Mouse (Mus musculus) G1E (cell line): ENCODE data around the gene Nlrc5. TPM values are rescaled to one million over a fixed set of nuclear protein-coding genes. Genes with fewer than 3 reads are reported as not detected.

Experiments
- ATAC-seq: 2 replicates; pipeline ENCODE4 v1.8.0; 2016; ENCODE audit warnings: mild to moderate bottlenecking; ENCODE audit not compliant: insufficient number of reproducible peaks, poor library complexity, low FRiP score, severe bottlenecking; ENCODE audit errors: extremely low read depth
- DNase-seq: peaks from one replicate; pipeline ENCODE4 v3.0.0; 2012; ENCODE audit warnings: low spot score
- H3K27me3 ChIP-seq: 2 replicates; pipeline ENCODE4 v1.6.1; 2012; ENCODE audit warnings: mild to moderate bottlenecking, low read length, inconsistent platforms; ENCODE audit not compliant: insufficient read depth
- H3K36me3 ChIP-seq: replicated peaks from 2 replicates; pipeline ENCODE3; 2012; ENCODE audit warnings: mild to moderate bottlenecking, inconsistent platforms
- H3K4me1 ChIP-seq: 2 replicates; pipeline ENCODE4 v1.6.1; 2012; ENCODE audit warnings: low read depth, low read length, inconsistent platforms, mixed read lengths; ENCODE audit not compliant: insufficient read depth
- H3K4me3 ChIP-seq: 2 replicates; pipeline ENCODE4 v1.5.1; 2012; ENCODE audit warnings: low read depth, mild to moderate bottlenecking, inconsistent platforms, low read length, moderate library complexity, mixed read lengths
- H3K9me3 ChIP-seq: replicated peaks from 2 replicates; pipeline ENCODE4 v1.6.1; 2012; ENCODE audit warnings: inconsistent platforms
- CTCF ChIP-seq: IDR thresholded peaks from 2 replicates; pipeline ENCODE4 v1.5.1; 2012; ENCODE audit warnings: low read depth, low read length, inconsistent platforms, mixed read lengths
- GATA1 ChIP-seq: IDR thresholded peaks from 2 replicates; pipeline ENCODE4 v1.6.1; 2012; ENCODE audit warnings: borderline replicate concordance, low read length, inconsistent platforms, mixed read lengths
- GATA2 ChIP-seq: IDR thresholded peaks from 2 replicates; pipeline ENCODE4 v1.6.1; 2012; ENCODE audit warnings: low read depth, low read length, inconsistent platforms, borderline replicate concordance
- POLR2AphosphoS5 ChIP-seq: IDR thresholded peaks from 2 replicates; pipeline ENCODE4 v1.6.1; 2012; ENCODE audit warnings: low read depth, low read length, inconsistent platforms; ENCODE audit not compliant: insufficient replicate concordance
- TAL1 ChIP-seq: conservative IDR thresholded peaks from 2 replicates; pipeline ENCODE4 v1.6.1; 2012; ENCODE audit warnings: low read depth, low read length, inconsistent platforms, mixed read lengths
- polyA plus RNA-seq: library from polyadenylated mRNA; stranded (reverse); fragments of >175 nt; gene quantifications from 2 replicates; pipeline ENCODE4 v1.2.3, GENCODE M21; 2012
- total RNA-seq, 2 experiments: library from RNA; stranded (forward) in 1 of 2; stranded (reverse) in 1 of 2; fragments of 200-1000 nt in 1 of 2; fragments of >200 nt in 1 of 2; fragmentation: Nextera tagmentation in 1 of 2; gene quantifications; 2 replicates each; pipeline ENCODE4 v1.2.3; 2014 to 2017

The Nlrc5 gene
- total and polyA plus RNA-seq, 3 experiments = 0.02 to 1.2 TPM; not detected in 1

DNA sequence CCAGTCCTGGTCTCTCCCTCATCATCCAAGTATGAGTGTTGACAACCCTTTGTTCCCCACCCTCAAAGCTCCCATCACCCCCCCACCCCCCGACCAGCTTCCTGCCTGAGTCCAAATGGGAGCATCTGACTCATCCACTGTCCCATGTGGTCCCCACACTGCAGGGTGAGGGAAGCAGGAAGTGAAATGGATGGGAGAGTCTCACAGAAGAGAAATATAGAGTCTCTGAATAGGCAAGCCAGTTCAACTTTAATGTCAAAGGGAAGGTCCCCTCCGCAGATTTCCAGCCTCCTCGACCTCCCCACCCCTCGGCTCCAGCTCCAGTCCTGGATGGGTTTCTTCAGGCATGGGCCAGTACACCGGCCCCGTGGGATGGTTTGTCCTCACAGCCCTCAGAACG lies 4.8 kb upstream of the Nlrc5 start:
- Histone ChIP-seq H3K36me3 (no peaks in the 10 kb centered on the region), H3K27me3 (peaks cover 43% of the 10 kb centered on the region), H3K4me1 (peaks cover 6% of the 10 kb centered on the region; the same call in 1 of the 2 replicates), H3K4me3 (no peak overlapping the region), H3K9me3 (no peaks in the 10 kb centered on the region)
- DNase-seq (no peak), ATAC-seq (no peak)
- TF ChIP-seq TAL1 = no peak
- no peak for TF ChIP-seq GATA1
- TF ChIP-seq CTCF = no peak
- TF ChIP-seq POLR2AphosphoS5 = no peak
- no peak for TF ChIP-seq GATA2

DNA sequence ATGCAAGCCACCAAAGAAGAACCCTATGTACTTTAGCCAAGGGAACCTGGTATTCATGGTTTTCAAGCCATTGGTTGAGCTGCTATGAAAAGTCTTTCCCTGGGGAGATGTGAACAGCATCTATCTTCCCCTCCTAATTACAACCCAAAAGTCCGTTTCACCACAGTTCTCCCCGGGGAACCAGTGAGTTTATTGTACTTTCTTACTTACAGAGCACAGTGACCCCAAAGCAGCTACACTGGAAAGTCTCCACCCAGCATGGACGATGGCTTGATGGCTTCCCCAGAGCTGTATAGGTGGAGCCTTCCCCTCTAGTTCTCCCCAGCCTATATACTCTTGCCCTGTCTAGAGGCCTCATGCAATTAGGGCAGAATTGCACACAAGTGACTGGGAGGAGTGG lies 1.9 kb upstream of the Nlrc5 start:
- H3K27me3 ChIP-seq = peaks cover 46% of the 10 kb centered on the region
- TF ChIP-seq CTCF (no peak), POLR2AphosphoS5 (no peak)
- no peaks in the 10 kb centered on the region for H3K9me3 ChIP-seq
- ATAC-seq (no peak), DNase-seq (no peak)
- H3K36me3 ChIP-seq = no peaks in the 10 kb centered on the region
- no peak overlapping the region for H3K4me3 ChIP-seq
- peaks cover 6% of the 10 kb centered on the region; the same call in 1 of the 2 replicates for H3K4me1 ChIP-seq

DNA sequence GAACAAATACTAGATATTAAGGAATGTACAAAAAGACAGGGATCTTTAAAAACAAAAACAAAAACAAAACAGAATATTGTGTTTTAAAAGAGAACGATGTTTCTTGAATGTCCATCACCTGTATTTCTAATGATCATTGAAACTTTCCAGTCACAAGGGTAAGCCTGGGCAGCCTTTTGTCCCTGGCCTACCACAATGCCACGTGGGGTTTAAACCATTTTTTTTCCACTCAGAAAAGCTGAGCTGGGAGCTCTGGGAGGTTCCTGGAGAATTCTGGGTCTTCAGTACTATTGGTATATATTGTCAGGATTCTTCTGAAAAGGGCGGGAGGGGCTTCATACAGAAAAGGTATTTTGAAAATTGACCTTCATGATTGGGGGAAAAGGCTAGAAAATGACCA lies 802 bp downstream of the Nlrc5 start:
- no peaks in the 10 kb centered on the region for H3K9me3 ChIP-seq
- H3K4me3 ChIP-seq = no peak overlapping the region
- peaks cover 26% of the 10 kb centered on the region for H3K27me3 ChIP-seq
- no peak for ATAC-seq
- no peaks in the 10 kb centered on the region for H3K36me3 ChIP-seq
- H3K4me1 ChIP-seq = peaks cover 6% of the 10 kb centered on the region; the same call in 1 of the 2 replicates
- TF ChIP-seq CTCF (no peak), TAL1 (no peak), GATA2 (no peak), GATA1 (no peak), POLR2AphosphoS5 (no peak)
- DNase-seq = no peak

DNA sequence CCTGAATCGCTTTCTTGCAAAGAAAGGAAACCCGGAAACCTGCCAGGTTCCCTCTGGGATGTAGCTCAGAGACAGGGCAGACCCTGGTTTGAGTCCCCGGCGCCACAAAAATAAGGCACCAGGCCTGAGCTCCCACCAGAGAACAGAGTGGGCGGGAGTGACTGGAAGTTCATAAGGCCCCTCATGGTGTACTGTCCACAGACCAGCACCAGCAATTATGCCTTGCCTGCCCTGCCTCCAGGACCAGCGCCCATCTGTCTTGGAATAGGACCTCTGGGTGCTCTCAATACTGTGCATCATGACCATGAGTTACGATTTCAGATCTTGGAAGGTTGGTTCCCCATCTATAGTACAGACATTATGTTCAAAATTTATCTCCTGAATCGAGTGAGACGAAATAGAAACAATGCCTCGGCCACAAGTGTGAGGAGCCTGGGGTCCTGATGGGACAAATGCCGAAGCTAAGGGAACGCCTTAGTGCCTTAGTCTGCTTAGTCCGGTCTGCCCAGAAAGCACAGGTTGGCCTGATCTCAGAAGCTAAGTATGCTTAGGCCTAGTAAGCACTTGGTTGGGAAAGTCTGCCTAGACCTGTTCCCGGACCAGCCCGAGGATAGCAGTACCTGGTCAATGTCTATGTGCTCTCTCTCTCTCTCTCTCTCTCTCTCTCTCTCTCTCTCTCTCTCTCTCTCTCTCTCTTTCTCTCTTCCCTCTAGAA lies 1.4 kb downstream of the Nlrc5 start:
- ATAC-seq = no peak
- TF ChIP-seq POLR2AphosphoS5 = no peak
- TF ChIP-seq GATA2 = no peak
- no peak for TF ChIP-seq CTCF
- TF ChIP-seq TAL1 = no peak
- TF ChIP-seq GATA1 = no peak

DNA sequence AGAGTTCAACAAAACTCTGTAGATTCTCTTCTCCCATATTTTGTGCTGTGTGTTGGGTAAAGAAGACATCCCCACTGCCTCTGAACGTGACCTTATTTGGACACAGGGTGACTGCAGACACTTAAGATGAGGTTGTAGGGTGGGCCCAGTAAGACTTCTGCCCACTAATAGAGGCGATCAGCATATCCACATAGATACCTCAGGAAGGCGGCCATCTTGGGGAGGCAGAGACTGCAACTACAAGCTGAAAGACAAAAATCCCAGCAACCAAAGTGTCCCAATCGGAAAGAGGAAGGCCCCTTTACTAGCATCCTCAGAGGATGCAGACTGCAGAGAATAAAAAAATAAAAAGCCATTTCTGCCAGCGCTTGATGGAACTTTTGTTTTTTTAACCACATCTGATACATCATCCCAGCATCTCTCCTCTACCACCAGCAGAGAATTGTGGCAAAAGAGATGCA lies 2.0 kb downstream of the Nlrc5 start:
- Histone ChIP-seq H3K4me1 (peaks cover 6% of the 10 kb centered on the region; the same call in 1 of the 2 replicates), H3K36me3 (no peaks in the 10 kb centered on the region), H3K9me3 (no peaks in the 10 kb centered on the region), H3K4me3 (no peak overlapping the region), H3K27me3 (peaks cover 19% of the 10 kb centered on the region)
- TF ChIP-seq POLR2AphosphoS5 = no peak
- no peak for TF ChIP-seq TAL1
- TF ChIP-seq CTCF = no peak
- TF ChIP-seq GATA2 = no peak
- no peak for TF ChIP-seq GATA1
- DNase-seq (no peak), ATAC-seq (no peak)

More for the DNA sequence above, 1.4 kb downstream of the Nlrc5 start:
- no peaks in the 10 kb centered on the region for H3K36me3 ChIP-seq
- peaks cover 6% of the 10 kb centered on the region; the same call in 1 of the 2 replicates for H3K4me1 ChIP-seq
- no peak for DNase-seq
- H3K9me3 ChIP-seq = no peaks in the 10 kb centered on the region
- no peak overlapping the region for H3K4me3 ChIP-seq
- peaks cover 21% of the 10 kb centered on the region for H3K27me3 ChIP-seq

DNA sequence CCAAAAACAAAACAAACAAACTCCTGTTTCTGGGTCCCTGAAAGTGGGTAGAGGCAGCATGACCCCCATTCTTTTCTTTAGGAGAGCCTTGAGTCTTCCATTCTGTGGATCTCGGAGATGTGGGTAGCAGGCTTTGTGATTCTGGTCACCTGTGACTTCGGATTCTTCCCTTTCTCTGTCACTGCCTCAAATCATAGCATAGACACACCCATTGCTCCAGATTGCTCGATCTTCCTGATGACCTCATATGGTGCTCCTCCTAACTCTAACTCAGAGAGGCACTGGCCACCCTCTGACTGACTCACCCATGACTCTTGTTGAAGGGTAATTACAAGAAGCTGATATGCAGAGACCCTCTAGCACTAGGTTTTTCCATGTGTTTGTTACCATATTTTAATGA lies 2.7 kb downstream of the Nlrc5 start:
- Histone ChIP-seq H3K9me3 (no peaks in the 10 kb centered on the region), H3K27me3 (peaks cover 18% of the 10 kb centered on the region), H3K4me1 (peaks cover 6% of the 10 kb centered on the region; the same call in 1 of the 2 replicates), H3K36me3 (no peaks in the 10 kb centered on the region), H3K4me3 (no peak overlapping the region)
- TF ChIP-seq TAL1 = no peak
- no peak for TF ChIP-seq CTCF
- TF ChIP-seq GATA1 = no peak
- no peak for TF ChIP-seq POLR2AphosphoS5
- no peak for TF ChIP-seq GATA2
- DNase-seq (no peak), ATAC-seq (no peak)
